Mouse (Mus musculus) hindbrain, embryonic 11.5 days (tissue): ENCODE results near the gene Slc38a6. TPM values are rescaled to one million over a fixed set of nuclear protein-coding genes. Genes with fewer than 3 reads are reported as not detected.

Experiments
- ATAC-seq: fragments of 200-750 bp; cut with Nextera tagmentation; 2 replicates; pipeline ENCODE4 v1.8.0; 2017; ENCODE audit warnings: mild to moderate bottlenecking, moderate TSS enrichment, moderate library complexity; ENCODE audit not compliant: low FRiP score
- DNase-seq: peaks from one replicate; pipeline ENCODE4 v3.0.0-alpha.2; 2015; ENCODE audit warnings: low spot score
- H3K27ac ChIP-seq: fragments of 300-500 bp; sonication (generic); 2 replicates; pipeline ENCODE4 v1.5.1; 2014; ENCODE audit warnings: mild to moderate bottlenecking, low read depth, low read length
- H3K27me3 ChIP-seq: fragments of 300-500 bp; sonication (generic); 2 replicates; pipeline ENCODE4 v1.6.1; 2014; ENCODE audit warnings: mild to moderate bottlenecking, low read length, moderate library complexity, mixed read lengths; ENCODE audit not compliant: control insufficient read depth, insufficient read depth
- H3K36me3 ChIP-seq: fragments of 300-500 bp; sonication (generic); 2 replicates; pipeline ENCODE4 v1.6.1; 2014; ENCODE audit warnings: mild to moderate bottlenecking, low read length, moderate library complexity, mixed read lengths; ENCODE audit not compliant: control insufficient read depth, insufficient read depth
- H3K4me1 ChIP-seq: fragments of 300-500 bp; sonication (generic); replicated peaks from 2 replicates; pipeline ENCODE4 v1.6.1; 2014; ENCODE audit warnings: low read length, mixed read lengths; ENCODE audit not compliant: control insufficient read depth, insufficient read depth
- H3K4me2 ChIP-seq: fragments of 300-500 bp; sonication (generic); replicated peaks from 2 replicates; pipeline ENCODE4 v1.6.1; 2014; ENCODE audit warnings: mild to moderate bottlenecking, low read depth, low read length
- H3K4me3 ChIP-seq: fragments of 300-500 bp; sonication (generic); 2 replicates; pipeline ENCODE4 v1.5.1; 2014; ENCODE audit warnings: low read depth, low read length
- H3K9ac ChIP-seq: fragments of 300-500 bp; sonication (generic); 2 replicates; pipeline ENCODE4 v1.6.1; 2014; ENCODE audit warnings: low read depth, low read length
- H3K9me3 ChIP-seq: fragments of 300-500 bp; sonication (generic); 2 replicates; pipeline ENCODE4 v1.6.1; 2016; ENCODE audit warnings: low read length; ENCODE audit not compliant: control insufficient read depth
- WGBS: fragments of 180-500 bp; shearing (Covaris S2); extraction: QIAGEN DNeasy Blood & Tissue Kit; methylation state at CpG from one replicate; pipeline ENCODE4 v1.1.7; 2014; 5-methylcytosine and 5-hydroxymethylcytosine counted together
- polyA plus RNA-seq: library from polyadenylated mRNA; unstranded; fragments of >200 nt; fragmentation: Nextera tagmentation; extraction: Ambion mirVana; gene quantifications from 2 replicates; pipeline ENCODE4 v1.2.1, GENCODE M21; 2014

Slc38a6 gene
- polyA plus RNA-seq, 1 experiment from 2014 or later = 16.8 TPM

DNA sequence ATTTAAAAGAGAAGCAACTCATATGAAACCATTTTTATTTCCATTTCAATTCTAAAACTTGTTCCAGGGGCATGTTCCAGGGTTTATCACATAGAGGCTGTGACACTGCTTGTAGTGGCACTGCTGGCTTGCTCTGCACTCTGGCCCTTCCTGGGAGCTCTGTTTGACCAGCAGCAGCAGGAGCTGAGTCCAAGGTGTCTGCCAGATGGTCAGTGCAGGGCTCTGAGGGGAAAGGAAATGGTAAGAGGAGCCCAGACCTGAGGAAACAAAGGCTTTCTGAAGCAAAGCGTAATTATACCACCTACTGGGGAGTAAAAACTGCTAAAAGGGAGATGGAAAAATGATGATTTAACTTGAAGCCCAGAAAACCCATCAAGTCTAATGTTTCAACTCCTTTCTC is 18.1 kb upstream of the Slc38a6 start:
- H3K9me3 ChIP-seq = no peaks in the 10 kb centered on the region
- ATAC-seq (no peak), DNase-seq (no peak)
- 68% methylated on average over 1 of the region's 1 CpGs for WGBS
- H3K36me3 ChIP-seq = no peaks in the 10 kb centered on the region
- no peak overlapping the region for H3K9ac ChIP-seq
- H3K4me1 ChIP-seq = no peaks in the 10 kb centered on the region; the same call in 1 of the 2 replicates
- no peaks in the 10 kb centered on the region for H3K27me3 ChIP-seq
- no peak overlapping the region for H3K27ac ChIP-seq
- no peak overlapping the region for H3K4me2 ChIP-seq
- no peak overlapping the region for H3K4me3 ChIP-seq

DNA sequence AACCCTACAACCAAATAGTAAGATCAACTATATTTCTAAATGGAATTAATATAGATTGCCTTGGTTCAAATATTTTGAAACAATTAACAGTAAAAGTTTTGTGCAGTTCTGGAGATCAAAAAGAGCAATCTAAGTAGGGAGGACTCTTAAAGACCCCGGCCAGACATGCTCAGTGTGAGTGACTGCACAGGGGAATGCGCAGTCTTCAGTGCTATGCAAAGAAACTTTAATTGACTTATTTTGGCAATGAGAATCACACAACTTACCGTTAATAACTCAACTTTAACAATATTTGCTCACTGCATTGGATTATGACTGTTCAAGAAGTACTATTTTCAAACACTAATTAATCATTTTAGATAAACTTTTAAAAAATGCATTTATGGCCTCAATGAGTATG is 17.0 kb upstream of the Slc38a6 start:
- no peak overlapping the region for H3K27ac ChIP-seq
- no peaks in the 10 kb centered on the region for H3K27me3 ChIP-seq
- H3K9ac ChIP-seq = no peak overlapping the region
- no peaks in the 10 kb centered on the region for H3K9me3 ChIP-seq
- H3K4me1 ChIP-seq = no peaks in the 10 kb centered on the region; the same call in 1 of the 2 replicates
- H3K36me3 ChIP-seq = no peaks in the 10 kb centered on the region
- H3K4me2 ChIP-seq = no peak overlapping the region
- DNase-seq (no peak), ATAC-seq (no peak)
- 92% methylated on average over 3 of the region's 3 CpGs for WGBS
- H3K4me3 ChIP-seq = no peak overlapping the region

DNA sequence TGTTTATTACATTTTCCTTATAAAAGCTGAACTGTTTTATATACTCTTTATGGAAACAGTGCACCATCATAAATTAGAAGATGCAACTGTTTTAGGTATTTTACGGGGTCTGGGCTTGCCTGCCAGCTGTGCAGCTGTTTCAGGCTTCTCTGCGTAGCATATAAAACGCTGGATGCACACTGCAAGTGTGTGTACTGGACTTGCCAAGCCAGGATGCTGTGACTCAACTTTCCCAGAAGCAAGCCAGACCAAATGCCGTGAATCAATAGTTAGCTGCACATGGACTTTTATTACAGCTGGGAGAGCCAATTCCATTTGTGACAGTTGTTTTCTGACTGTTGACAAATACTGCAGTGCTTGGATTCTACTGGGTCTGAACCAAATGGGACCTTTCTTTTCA is 16.6 kb upstream of the Slc38a6 start:
- H3K4me3 ChIP-seq = no peak overlapping the region
- H3K4me1 ChIP-seq = no peaks in the 10 kb centered on the region; the same call in 1 of the 2 replicates
- no peak for DNase-seq
- H3K9me3 ChIP-seq = no peaks in the 10 kb centered on the region
- H3K27ac ChIP-seq = no peak overlapping the region
- H3K27me3 ChIP-seq = no peaks in the 10 kb centered on the region
- H3K9ac ChIP-seq = no peak overlapping the region
- H3K4me2 ChIP-seq = no peak overlapping the region
- no peak for ATAC-seq
- H3K36me3 ChIP-seq = no peaks in the 10 kb centered on the region
- WGBS = 92% methylated on average over 4 of the region's 4 CpGs

DNA sequence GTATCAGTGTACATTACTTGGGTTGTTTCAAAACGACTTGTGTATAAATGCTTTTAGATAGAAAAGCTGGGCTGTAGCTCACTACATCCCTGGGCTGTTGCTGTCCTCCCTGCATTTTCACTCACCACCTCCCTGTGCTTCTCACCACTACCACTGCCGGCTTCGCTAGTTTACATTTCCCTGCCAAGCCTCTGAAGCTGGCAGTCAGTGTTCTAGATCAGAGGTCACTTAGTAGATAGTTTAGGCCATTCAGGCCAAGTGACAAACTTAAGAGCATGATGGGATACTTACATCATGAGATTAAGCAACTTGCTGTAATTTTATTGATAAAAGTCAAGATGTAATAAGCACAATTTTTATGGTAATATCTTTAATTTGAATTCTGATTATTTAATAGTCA is 11.7 kb upstream of the Slc38a6 start:
- DNase-seq = no peak
- Histone ChIP-seq H3K9me3 (no peaks in the 10 kb centered on the region), H3K4me2 (no peak overlapping the region), H3K4me3 (no peak overlapping the region), H3K36me3 (peaks cover 7% of the 10 kb centered on the region; the same call in 1 of the 2 replicates), H3K27me3 (no peaks in the 10 kb centered on the region), H3K27ac (no peak overlapping the region), H3K4me1 (no peaks in the 10 kb centered on the region), H3K9ac (no peak overlapping the region)
- 96% methylated on average over 3 of the region's 3 CpGs for WGBS
- ATAC-seq = no peak

DNA sequence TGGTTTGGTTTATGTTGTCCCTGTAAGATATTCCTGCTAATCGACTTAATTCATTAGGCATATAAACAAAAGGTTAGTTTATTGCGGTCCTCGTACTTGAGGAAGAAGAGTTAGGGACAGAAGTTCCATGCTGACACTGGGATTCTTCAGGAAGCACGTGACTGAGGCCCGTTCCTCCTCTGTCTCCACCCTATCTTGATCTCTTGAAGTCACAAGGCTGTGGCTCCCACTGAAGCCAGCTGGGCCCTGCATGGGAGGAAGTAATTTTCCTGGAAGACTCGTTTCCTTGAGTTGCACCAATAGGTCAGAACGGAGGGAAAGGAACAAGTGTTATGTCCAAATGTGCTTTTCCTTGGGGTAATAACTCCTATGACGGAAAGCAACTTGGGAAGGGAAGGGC is 1.0 kb downstream of the Slc38a6 start:
- Histone ChIP-seq H3K4me2 (peak overlapping the region; percentile 42; the same call in 1 of the 2 replicates), H3K4me1 (no peaks in the 10 kb centered on the region), H3K9me3 (no peaks in the 10 kb centered on the region), H3K27ac (no peak overlapping the region), H3K4me3 (peak overlapping the region; percentile 61; the same call in 1 of the 2 replicates), H3K27me3 (no peaks in the 10 kb centered on the region), H3K9ac (peak overlapping the region; percentile 70; the same call in 1 of the 2 replicates), H3K36me3 (0 out of 2 replicates have a peak, but pooled peaks cover 2% of the 10 kb centered on the region)
- 74% methylated on average over 8 of the region's 8 CpGs for WGBS
- DNase-seq (no peak), ATAC-seq (no peak)

DNA sequence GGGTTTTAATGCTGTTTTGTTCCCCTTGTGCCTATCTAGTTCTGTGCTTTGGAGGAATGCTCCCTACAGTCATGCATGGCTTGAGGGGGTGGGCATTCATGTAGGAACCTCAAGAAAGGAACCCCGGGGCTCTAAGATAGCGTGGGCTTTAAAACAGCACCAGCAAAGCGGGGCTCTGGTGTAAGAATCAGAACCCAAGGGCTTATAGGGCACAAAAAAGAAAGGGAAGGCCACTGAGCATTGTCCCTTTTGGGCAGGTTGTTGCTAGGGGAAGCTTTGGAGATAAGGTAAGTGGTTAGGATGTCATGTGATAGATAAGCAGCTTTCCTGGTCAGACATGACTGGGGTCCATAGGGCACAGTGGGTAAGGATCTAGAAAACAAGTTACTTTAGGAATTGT is 2.0 kb downstream of the Slc38a6 start:
- H3K27ac ChIP-seq = no peak overlapping the region
- WGBS = 96% methylated on average over 3 of the region's 3 CpGs
- no peaks in the 10 kb centered on the region for H3K27me3 ChIP-seq
- DNase-seq = no peak
- H3K4me1 ChIP-seq = no peaks in the 10 kb centered on the region
- H3K36me3 ChIP-seq = no peaks in the 10 kb centered on the region
- no peak overlapping the region for H3K4me2 ChIP-seq
- no peak for ATAC-seq
- H3K9ac ChIP-seq = 0 out of 2 replicates have a peak overlapping the region, but pooled peaks have one; percentile 11
- H3K9me3 ChIP-seq = no peaks in the 10 kb centered on the region
- no peak overlapping the region for H3K4me3 ChIP-seq

DNA sequence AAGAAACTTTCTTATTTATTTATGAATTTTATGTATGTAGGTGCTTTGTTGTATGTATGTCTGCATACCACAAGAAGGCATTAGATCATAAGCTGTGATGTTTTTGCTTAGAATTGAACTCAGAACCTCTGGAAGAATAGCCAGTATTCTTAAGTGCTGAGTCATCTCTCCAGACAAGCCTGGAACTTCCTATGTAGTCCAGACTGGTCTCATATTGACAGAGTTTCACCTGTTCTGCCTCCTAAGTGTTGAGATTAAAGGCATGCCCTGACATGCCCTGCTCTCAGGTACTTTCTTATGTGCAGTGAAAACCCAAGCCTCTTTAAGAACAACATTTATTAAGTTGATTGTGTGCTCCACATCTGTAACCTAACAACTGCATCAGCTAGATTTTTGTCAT is 8.3 kb downstream of the Slc38a6 start:
- Histone ChIP-seq H3K9me3 (no peaks in the 10 kb centered on the region), H3K4me2 (no peak overlapping the region), H3K9ac (no peak overlapping the region), H3K4me1 (no peaks in the 10 kb centered on the region), H3K27me3 (no peaks in the 10 kb centered on the region), H3K4me3 (no peak overlapping the region), H3K27ac (no peak overlapping the region), H3K36me3 (no peaks in the 10 kb centered on the region)
- ATAC-seq (no peak), DNase-seq (no peak)

DNA sequence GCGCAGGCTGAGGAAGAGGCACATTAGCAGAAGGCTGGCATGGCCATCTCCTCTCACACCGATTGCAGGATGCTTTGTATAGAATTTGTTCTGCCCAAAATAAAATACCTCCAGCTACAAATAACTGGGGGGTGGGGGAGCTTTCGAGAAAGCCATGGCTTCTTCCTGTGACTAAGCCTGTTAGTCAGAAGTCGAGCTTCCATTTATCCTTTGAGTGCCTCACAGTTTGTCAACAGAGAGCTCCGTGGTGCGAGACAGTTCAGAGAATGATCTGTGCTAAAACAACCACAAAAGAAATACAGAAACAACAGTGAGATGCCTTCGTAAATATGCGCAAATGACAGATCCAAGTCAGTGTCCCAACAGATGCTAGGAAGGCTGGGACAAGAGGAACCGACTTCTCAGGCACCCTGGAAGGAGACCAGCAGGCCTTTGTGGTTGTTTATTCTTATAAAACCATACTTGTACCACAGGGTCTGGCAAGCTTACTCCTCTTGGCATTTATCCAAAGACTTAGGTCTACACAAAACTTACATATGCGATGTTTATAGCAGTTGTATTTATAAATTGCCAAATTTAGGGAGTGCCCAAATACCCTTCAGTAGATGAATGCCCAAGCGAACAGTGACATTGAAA is 9.0 kb downstream of the Slc38a6 start:
- 91% methylated on average over 11 of the region's 11 CpGs for WGBS
- Histone ChIP-seq H3K9me3 (no peaks in the 10 kb centered on the region), H3K36me3 (no peaks in the 10 kb centered on the region), H3K9ac (no peak overlapping the region), H3K27me3 (no peaks in the 10 kb centered on the region), H3K4me1 (no peaks in the 10 kb centered on the region), H3K4me3 (no peak overlapping the region), H3K4me2 (no peak overlapping the region), H3K27ac (no peak overlapping the region)
- DNase-seq = no peak
- no peak for ATAC-seq

DNA sequence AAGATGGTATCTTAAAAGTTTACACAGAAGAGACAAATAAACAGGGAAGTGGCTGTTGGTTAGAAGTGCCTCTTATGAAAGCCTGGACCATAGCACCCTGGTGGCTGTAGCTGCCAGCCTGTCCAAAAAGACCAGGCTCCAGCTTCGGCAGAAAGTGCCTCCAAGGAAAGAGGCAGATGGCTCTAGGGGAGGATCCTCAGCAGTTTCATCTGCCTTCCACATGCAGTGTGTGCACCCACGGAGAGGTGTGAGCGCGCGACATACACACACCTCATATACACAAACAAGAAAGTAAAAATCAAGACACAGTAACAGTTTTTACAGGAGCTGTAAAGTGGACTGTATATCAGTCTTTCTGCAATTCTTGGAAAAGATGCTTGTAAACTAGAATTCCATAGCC is 12.0 kb downstream of the Slc38a6 start:
- Histone ChIP-seq H3K9ac (no peak overlapping the region), H3K4me3 (no peak overlapping the region), H3K27me3 (no peaks in the 10 kb centered on the region), H3K4me1 (no peaks in the 10 kb centered on the region), H3K9me3 (no peaks in the 10 kb centered on the region), H3K27ac (no peak overlapping the region), H3K4me2 (no peak overlapping the region), H3K36me3 (no peaks in the 10 kb centered on the region)
- DNase-seq = no peak
- ATAC-seq = no peak
- WGBS = 98% methylated on average over 5 of the region's 5 CpGs
